Mouse (Mus musculus): ENCODE results near the gene Gm10721.
"Not testable (repeated sequence)": the region's sequence is repeated elsewhere in the genome, so short reads cannot be mapped to it uniquely, and the experiment has no call there.

The Gm10721 gene

GRCm38 (mm10) chr9:3012733-3013279, at the start of gene Gm10721:
TSS of gene Gm10721 (plus strand) at chr9:3013140.
- not testable (repeated sequence) for DNase-seq

GRCm38 (mm10) chr9:3000445-3000972, 12.4 kb upstream of the Gm10721 start, which contains the start of gene Gm10722:
TSS of gene Gm10722 (plus strand) at chr9:3000922.
- DNase-seq: peak in 1 of 2 experiments; percentile 2

- peak in 1 of 2 experiments; percentile 10 for DNase-seq
Observed at GRCm38 (mm10) chr9:3001006-3001405, 11.9 kb upstream of the Gm10721 start.

GRCm38 (mm10) chr9:3001948-3002659, 10.8 kb upstream of the Gm10721 start:
- peak; percentile 82 to 98 for DNase-seq

- DNase-seq: not testable (repeated sequence)
Observed at GRCm38 (mm10) chr9:3002794-3003396, 10.0 kb upstream of the Gm10721 start, which contains the start of gene Gm11168. TSS of gene Gm11168 (plus strand) at chr9:3003346.

GRCm38 (mm10) chr9:3006179-3006578, 6.8 kb upstream of the Gm10721 start:
- DNase-seq: not testable (repeated sequence)

- DNase-seq: peak; percentile 94 to 95
Observed at GRCm38 (mm10) chr9:3006636-3007035, 6.3 kb upstream of the Gm10721 start.

GRCm38 (mm10) chr9:3007272-3007671, 5.7 kb upstream of the Gm10721 start:
- not testable (repeated sequence) for DNase-seq

- not testable (repeated sequence) for DNase-seq
Observed at GRCm38 (mm10) chr9:3009331-3009730, 3.6 kb upstream of the Gm10721 start.

GRCm38 (mm10) chr9:3012054-3012621, 802 bp upstream of the Gm10721 start:
- not testable (repeated sequence) for DNase-seq

GRCm38 (mm10) chr9:3015354-3015753, 2.4 kb downstream of the Gm10721 start, which contains the start of gene Gm10720:
TSS of gene Gm10720 (plus strand) at chr9:3015654.
- DNase-seq: not testable (repeated sequence)

- DNase-seq: not testable (repeated sequence)
Observed at GRCm38 (mm10) chr9:3015896-3016295, 3.0 kb downstream of the Gm10721 start.

- DNase-seq: not testable (repeated sequence)
Observed at GRCm38 (mm10) chr9:3017108-3017507, 4.2 kb downstream of the Gm10721 start, which contains the start of gene Gm10719. TSS of gene Gm10719 (plus strand) at chr9:3017408.

- DNase-seq: not testable (repeated sequence)
Observed at GRCm38 (mm10) chr9:3018944-3019343, 6.0 kb downstream of the Gm10721 start.

GRCm38 (mm10) chr9:3019835-3020727, 7.1 kb downstream of the Gm10721 start:
- DNase-seq: peak in 1 of 2 experiments; percentile 36

- DNase-seq: peak; percentile 21 to 71
Observed at GRCm38 (mm10) chr9:3022316-3023008, 9.5 kb downstream of the Gm10721 start.

GRCm38 (mm10) chr9:3023312-3023984, 10.5 kb downstream of the Gm10721 start, which contains the start of gene Gm10718:
TSS of gene Gm10718 (plus strand) at chr9:3023547.
- peak; percentile 9 to 31 for DNase-seq

GRCm38 (mm10) chr9:3023985-3024648, 11.2 kb downstream of the Gm10721 start:
- DNase-seq: peak; percentile 94 to 96

- DNase-seq: peak; percentile 2 to 32
Observed at GRCm38 (mm10) chr9:3024912-3025467, 12.1 kb downstream of the Gm10721 start, which contains the start of gene Gm10717. TSS of gene Gm10717 (plus strand) at chr9:3025417.

All from kidney, adult 8-10 months (tissue).